Mouse (Mus musculus) neural tube, embryonic 10.5 days (tissue): Measurements from ENCODE around the gene Cdip1.

ENCODE experiments used
- DNase-seq: peaks from one replicate; pipeline ENCODE4 v3.0.0-alpha.2; 2017; ENCODE audit warnings: low spot score; ENCODE audit errors: extremely low spot score

The Cdip1 gene

DNA sequence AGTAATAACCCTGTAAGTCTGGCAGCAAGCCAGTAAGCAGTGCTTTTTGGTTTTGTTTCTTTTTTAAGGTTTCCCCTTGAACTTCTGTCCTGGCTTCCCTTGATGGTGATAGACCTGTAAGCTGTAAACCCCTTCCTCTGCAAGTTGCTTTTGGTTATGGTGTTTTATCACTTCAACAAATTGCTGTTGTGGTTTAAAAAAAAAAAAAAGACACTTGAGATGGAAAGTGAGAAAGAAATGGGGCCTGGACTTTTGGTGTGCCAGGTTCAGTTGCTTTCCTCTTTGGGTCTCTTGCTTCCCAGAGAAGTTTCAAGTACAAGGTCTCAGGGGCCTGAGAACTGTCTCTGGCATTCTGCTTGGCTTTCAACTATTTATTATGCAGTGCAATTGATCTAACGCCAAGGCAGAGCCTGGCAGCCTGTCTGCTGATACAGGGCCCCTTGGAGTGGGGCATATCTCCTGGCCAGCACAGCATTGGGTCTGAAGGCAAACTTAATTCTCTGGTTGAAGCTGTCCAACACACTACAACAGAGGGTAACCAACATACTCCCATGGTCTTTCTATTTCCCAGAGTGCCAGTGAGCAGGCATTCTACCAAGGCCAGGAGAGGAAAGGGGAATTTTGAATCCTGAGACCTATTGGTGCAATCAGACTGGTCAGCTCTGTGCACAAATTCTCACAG, 16.7 kb downstream of the Cdip1 start:
- no peak for DNase-seq

DNA sequence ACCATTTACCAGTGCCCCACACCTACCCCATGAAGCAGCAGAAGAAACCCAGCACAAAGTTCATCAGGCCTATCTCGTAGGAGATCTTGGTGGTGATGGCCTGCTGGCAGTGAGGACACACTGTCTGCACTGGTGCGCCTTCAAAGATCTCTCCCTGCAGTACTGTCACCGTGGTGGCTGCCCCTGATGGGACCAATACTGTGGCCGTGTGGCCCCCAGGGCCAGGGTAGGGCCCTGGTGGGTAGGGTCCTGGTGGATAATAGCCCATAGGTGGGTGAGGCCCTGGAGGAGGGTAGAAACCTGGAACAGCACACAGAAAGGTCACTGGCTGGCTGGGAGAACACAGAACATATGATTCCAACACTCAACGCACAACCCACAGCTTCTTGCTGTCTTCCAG, 21.4 kb downstream of the Cdip1 start:
- DNase-seq, result no peak

DNA sequence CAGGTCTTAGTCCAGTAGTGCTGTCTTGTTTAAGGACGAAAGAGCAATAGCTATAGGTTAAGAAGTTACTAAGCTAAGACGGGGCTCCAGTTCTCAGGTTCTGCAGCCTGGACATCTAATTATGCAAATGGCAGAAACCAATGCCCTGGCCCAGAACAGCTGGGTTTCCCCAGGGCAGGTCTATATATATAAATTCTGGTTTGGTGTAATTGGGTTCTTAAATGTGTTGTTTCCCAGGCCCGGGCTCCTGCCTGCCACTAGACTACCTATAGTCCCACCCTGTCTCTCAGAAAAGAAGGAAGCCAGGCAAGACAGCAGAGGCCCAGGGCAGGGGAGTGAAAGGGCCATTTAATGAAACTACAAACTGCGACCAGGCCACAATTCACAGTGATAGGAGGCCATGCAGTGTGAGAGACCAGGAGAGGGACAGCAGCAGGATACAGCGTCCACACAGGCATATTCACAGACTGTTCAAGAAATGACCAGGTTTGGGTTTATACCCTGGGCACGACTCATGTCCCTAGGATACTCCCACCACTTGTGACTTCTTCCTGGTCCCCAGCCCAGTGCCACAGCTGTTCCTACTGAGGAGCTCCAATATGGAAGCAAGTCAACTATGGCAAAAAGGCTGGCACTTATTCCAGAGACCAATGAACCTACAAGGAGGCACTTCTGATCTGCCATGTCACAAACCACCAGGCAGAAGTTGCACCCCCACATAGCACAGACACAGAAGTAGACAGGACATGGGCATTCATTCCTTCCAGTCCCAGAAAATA, 22.9 kb downstream of the Cdip1 start:
- no peak for DNase-seq

DNA sequence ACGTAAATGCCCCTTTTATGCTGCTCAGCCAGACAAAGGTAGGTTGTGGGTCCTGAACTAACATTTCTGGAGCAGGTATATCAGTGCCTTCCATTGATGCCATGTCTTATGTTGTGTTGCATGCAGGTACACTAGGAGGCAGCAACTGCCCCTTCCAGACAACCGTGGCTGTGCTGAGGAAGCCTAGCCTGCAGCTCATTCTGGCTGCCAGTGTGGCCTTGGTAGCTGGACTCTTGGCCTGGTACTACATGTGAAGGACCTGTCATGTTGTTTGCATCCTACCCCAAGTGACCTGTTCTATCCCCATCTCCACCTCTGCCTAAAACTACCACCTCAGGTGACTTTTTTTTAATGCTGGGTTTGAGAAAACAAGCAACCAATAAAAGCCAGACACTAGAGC, 24.2 kb downstream of the Cdip1 start:
- no peak for DNase-seq

DNA sequence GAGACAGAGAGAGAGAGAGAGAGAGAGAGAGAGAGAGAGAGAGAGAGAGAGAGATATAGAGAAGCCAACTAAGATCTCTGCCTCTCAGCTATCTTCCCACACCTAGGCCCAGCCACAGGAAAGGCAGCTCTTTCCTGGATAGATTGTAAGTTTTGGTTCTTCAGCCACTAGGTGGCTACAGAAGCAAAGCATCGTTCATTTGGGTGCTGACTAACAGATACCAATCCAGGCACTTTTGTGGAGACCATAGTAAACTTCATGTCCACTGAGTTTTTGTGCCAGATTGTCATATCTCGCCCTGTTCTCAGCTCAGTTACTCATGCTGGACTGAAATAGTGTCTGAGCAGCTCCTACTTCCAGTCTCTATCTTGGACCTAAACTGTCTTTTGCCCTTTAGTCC, 26.8 kb downstream of the Cdip1 start:
- DNase-seq, result no peak

DNA sequence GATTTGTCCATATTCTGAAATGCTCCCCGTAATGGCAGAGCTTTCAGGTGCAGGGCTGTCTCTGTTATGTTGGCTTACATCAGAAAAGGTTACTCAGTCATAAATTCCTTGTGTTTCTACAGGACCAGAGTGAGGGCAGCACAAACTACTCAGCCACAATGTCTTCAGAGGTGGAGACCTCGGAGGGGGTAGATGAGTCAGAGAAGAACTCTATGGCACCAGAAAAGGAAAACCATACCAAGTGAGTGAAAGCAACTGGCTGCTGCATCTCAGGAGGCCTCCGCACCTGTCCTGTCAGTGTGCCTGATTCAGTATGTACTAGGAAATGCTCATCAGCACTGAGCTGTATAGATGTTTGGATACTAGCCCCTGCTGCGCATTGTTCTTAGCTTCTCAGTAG, 27.7 kb downstream of the Cdip1 start:
- no peak for DNase-seq

DNA sequence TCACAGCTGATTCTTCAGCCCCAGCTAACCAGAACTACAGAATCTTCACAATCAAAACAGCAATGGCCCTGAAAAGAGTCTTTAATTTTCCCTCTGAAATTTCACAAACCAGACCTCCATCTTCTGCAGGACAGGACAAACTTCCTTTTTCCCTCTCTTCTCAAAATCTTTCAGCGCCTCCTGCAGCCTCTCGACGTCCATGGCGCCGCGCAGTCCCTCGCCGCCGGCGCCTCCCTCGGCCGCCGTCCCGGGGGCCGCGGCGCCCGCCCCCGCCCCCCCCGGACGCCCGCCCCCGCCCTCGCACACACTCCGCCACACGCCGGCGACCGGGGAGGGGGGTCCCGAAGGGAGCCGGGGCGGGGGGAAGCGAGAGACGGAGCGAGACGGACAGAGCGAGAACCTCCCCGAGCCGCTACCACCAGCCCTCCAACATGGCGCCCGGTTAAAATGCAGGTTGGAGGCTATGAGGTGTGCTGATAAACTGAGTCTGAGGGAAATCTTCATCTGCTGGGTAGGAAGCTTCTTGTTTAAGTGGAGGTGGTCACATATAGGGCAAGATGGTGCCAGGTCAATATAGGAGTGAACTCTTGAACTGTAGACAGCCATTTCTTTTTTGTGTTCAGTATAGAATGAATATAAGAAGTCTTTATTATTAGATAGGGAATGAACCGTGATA, 33.3 kb downstream of the Cdip1 start:
- peak; percentile 28 for DNase-seq

DNA sequence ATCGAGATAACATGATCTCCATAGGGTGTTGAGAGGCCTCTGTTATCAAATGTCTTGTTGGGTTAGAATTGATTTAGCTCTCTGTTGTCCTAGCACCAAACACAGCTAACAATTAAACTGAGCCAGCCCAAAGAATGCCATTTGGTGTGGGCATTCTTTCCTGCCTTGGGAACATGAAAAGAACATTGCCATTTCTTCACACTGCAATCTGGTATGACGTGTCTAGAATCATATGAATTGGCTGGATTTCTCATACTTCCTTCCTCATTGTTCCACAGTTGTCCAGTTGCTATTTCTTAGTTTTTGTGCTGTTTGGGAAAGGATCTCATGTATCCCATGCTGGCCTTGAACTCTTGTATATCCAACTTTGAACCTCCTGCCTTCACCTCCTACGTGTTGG, 36.0 kb downstream of the Cdip1 start:
- no peak for DNase-seq

DNA sequence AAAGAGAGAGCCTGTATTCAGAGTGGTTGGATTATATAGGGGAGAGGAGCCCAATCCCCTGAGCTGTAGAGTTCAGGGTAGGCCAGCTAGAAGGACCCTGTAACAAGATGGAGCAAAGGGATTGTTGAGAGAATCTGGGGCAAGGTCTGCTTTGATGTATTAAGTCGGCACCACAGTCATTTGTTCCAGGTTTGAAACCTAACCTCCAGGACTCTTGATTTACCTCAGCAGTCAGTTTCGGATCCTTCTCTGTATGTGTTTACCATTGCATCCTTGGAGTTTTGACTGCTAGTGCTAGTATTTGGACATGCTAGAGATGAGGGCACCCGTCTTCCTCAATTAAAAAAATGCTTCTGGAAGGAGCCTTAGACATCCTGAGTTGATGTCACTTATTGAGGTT, 37.9 kb downstream of the Cdip1 start:
- no peak for DNase-seq

DNA sequence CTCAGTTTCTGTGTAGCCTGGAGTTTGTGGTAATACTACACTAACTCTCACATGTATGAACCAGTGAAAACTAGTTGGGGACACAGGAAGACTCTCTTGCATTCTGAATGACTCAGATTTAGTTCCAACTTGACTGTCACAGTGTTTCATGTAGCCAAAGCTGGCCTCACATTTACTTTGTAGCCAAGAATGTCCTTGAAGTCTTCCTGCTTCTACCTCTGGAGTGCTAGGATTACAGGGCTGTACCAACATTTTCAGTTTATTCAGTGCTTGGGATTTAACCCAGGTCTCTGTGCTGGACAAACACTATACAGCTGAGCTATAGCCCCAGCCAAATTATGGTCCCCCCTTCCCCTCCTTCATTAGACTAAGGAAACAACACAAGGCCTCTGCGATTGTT, 47.9 kb downstream of the Cdip1 start:
- DNase-seq, result no peak

DNA sequence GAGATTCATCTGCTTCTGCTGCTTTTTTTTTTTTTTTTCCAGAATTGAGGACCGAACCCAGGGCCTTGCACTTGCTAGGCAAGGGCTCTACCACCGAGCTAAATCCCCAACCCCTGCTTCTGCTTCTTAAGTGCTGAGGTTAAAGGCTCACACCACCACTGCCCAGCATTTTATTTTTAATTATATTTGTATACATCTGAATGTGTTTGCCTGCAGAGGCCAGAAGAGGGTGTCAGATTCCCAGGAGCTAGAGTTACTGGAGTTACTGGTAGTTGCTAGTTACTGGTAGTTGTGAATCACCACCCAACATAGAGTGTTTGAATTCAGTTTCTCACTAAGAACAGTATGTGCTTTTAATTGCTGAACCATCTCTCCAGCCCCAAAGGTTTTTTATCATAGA, 50.1 kb downstream of the Cdip1 start:
- DNase-seq, result no peak

DNA sequence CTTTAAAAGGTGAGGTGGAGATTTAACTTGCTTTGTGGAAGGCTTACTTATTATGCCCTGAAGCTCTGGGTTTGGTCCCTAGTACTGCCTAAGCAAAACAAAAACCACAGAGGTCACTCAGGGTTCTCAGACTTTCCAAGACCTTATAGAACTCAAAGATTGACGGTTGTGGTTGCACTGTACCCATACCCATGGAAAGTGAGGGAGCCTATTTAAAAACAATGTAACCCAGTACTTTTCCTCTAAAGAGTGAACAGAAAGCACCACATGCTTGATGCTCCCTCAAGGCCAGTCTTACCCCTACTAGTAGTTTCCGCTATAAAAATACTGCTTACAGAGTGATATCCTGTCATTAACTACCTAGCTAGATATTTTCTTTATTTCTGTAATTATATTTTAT, 53.8 kb downstream of the Cdip1 start:
- no peak for DNase-seq

DNA sequence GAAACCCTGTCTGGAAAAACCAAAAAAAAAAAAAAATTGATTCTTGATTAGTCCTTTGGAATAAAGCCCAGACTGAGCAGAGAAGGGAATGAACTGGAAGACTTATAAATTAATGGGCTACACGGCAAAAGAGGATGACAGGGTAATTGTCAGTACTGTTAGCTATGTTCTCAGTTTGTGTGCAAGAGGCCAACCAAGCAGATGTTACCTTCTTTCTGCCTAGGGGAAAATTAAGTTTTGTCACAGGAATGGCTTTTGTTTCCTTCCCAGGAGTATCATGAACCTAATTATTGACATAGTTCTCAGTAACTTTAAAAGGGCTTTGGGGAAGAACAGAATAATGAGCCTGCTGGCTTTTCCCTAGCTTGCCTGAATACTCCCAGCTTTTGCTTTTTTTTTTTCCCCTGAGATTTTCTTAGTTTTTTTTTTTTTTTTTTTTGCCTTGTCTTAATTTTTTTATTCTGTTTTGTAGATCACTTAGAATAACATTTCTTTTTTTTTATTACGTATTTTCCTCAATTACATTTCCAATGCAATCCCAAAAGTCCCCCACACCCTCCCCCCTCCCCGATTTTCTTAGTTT, 59.2 kb downstream of the Cdip1 start:
- DNase-seq, result no peak

DNA sequence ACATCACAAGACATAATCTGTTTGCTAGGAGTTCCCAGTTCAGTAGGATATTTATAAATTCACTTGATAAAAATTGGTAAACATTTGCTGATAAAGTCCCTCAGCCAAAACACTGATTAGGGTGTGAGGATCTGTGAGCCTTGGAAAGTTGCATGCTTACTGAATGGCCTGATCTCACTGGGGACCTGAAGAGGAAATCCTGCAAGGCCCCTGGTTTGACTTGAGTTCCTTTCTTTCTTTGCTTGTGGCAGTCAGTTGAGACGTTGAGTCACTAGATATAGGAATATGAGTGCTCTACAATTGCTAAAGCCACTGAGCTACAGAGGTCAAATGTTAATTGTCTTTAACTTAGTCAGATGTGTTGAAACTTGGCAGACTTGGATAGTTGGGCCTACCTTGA, 62.1 kb downstream of the Cdip1 start:
- no peak for DNase-seq

DNA sequence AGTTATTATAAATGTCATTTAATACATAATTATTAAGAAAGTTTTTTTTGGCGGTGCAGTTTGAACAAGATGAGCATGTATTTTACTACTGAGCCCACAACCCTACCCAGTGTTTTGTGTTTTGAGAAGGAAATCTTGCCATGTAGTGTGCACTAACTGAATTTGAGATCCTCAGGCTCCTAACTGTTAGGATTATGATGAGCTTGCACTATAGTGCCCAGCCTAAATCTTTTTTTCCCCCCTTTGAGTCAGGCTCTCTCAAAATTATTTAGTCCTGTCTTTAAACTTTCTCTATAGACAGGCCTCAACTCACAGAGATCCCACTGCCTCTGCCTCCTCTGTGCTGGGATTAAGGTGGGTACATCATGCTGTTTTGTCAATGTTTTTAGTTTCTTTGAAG, 62.6 kb downstream of the Cdip1 start:
- DNase-seq, result no peak

DNA sequence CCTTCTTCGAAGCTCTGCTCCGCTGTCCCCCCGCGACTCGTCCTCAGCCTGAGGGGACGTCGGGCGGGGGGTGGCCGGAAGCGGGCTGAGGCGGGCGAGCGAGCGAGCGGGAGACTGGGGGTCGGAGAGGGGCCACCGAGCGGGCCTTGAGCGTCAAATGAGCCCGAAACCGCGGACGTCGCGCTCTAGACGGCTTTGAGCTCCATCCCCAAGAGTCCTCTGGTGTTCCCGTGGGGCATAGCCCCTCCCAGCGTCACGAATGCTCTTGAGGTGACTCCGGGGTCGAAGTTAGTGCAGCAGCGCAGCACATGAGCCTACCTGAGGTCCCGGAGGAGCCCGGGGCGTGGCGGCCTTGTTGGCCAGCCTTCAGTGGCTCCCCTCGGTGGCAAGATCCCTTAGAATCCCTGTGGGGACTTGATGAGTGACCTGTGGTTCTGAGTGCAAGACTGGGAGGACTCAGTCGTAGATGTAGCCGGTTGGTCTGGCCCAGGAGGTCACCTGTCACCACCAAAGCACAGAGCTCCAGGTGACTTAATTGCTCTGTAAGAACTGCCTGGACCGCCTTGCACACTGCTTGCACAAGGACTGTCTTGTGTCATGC, 63.5 kb downstream of the Cdip1 start:
- DNase-seq, result no peak

DNA sequence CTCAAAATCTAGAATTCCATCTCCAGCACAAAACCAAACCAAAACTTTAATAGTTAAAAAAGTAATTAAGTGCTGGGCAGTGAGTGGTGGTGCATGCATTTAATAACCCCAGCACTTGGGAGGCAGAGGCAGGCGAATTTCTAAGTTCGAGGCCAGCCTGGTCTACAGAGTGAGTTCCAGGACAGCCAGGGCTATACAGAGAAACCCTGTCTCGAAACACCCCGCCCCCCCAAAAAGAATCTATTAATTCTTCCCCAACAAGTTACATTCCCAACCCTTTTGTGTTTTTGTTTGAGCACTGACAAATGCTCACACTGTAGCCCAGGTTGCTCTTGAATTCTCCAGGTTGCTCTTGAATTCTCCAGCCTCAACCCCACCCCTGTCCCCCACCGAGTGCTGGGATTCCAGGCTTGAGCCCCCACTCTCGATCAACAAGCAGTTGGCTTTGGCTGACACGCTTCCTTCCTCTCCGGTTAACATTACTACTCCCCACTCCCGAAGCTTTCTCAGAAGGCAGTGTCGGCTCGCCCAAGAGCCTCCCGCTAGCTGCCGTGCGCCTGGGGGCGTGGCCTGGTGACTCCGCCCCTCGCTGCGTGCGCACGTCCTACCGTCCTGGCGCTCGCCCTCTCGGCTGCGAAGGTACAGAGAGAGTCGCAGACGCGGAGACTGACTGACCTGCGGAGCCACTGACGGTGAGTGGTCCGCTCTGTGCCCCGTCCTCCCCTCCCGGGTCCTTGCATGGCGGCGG, 64.1 kb downstream of the Cdip1 start, which contains the start of gene Hmox2:
Hmox2 (plus strand) TSS at position 582 of the 748 bp plus-strand sequence.
- peak; percentile 94 for DNase-seq

DNA sequence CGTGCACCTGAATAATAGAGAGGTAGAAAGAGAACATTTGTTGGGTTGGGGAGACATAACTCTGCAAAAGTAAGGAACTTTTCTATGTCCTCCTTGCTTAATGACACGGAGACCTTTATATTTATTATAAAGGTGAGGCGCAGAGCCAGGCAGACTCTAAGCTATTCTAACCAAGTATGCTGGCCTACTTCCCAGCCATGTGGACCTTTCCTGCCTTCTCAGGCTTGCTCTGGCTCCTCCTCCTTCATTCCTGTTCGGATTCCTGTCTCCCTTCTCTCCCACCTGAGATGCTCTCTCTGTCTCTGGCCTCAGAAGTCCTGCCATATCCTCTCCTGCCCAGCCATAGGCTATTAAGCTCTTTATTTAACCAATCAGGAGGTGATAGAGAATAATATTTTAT, 64.8 kb downstream of the Cdip1 start:
- no peak for DNase-seq

DNA sequence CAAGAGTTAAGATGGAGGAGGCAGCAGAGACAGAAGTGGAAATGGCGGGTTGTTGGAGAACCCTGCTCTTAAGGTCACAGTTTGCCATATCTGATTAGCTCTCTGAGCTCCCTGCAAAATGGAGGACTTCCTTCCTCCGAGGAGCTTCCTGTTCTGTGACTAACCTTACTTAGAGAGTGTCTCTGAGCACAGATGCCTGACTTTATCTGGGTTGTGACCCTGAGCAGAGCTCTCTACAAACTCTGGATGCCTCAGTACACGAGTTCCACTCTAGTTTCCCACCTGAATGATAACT, 67.2 kb downstream of the Cdip1 start:
- no peak for DNase-seq

DNA sequence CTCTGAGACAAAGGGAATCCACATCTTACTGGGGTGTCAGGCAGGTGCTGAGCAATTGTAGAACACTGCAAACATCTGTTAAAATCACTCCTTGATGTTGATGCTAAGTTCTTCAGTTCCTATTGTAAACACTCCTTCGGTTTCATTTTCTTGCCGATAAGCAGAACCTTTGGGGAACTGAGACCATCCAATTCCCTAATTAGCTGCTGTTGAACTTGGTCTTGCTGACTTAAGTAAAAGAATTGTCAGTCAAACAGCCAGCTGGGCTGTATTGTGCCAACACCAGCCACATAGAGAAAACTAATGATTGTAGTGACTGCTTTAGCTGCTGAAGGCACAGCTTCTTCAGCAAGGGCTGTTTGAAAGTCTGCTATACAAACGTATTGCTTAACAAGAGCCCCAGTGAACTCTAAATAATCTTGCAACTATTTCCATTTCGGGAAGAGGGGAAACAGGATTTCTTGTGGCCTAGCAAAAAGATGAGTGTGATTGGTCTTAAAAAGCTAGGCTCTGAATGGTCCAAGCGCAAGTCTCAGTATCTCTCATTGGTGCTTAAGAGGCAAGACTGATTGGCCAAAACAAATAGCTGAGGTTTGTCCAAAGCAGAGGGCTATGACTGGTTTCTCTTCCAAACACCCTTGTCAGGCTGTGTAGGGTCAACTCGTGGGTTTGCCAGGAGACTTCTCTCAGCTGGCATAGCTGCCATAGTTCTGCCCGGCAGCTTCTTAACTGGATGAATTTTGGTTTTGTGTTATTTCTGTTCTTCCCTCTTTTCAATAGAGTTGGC, 67.8 kb downstream of the Cdip1 start:
- DNase-seq, result no peak
